8 mouse cellular contexts compared by ENCODE assay signal in the genomic region with DNA sequence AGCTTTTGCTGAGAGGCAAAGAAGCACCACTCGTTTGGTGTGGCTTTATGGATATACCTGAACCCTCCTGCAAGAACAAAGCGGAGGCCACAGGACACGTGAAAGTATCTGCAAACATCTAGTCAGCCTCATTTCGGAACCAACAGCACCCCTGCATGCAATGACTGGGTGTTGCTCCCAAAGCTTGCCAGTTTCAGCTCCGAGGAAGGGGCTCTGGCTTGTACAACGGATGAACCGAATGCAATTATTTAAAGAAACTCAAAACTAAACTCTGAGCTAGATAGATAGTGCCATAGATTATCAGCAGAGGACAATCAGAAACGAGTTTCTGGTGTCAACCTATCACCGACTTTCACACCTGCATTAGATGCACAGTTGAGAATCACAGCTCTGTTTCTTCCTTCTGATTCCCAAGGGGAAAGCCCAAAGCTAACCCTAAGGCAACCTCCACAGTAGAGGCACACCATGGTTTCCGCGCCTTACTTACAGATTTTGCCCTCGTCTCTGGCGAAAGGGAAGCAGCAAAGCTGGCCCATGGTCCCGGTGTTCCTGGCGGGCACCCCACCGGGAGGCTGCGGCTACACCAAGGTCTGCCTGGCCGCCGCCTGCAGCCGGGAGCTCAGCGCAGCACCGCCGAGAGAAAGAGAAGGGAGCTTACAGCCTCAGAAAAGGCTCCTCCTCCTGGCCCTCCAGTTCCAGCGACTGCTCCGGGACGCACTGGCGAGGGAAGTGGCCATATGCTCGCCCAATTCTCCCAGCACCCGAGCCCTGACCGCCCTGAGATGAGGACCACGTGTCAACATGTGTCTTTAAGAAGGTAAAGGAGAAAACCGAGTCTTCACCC.
DNase-seq lines count a peak whose midpoint lies in the region; ATAC-seq and TF ChIP-seq lines count a peak whose summit lies in the region.

No protein-coding gene starts in this region.

- in situ Hi-C loops in ES-E14 (cut with MboI; ENCODE audit: low sequenced_read_pairs in 2 of 2, unreplicated experiment in 2 of 2): no loop called here

- H3K9me3 ChIP-seq in ES-E14 (ENCODE audit: control insufficient read depth, insufficient read depth, low read depth, low read length): no peaks in the 10 kb centered on the region
- no peaks in the 10 kb centered on the region for H3K9me3 ChIP-seq in forebrain, postnatal 0 days (ENCODE audit: low read length)
- no peaks in the 10 kb centered on the region for H3K9me3 ChIP-seq in liver, embryonic 11.5 days (ENCODE audit: control insufficient read depth, low read length)
- H3K9me3 ChIP-seq in midbrain, embryonic 16.5 days (replicated peaks; ENCODE audit: control insufficient read depth, low read length, poor library complexity, severe bottlenecking): no peaks in the 10 kb centered on the region

- H3K27me3 ChIP-seq in forebrain, postnatal 0 days (ENCODE audit: insufficient read depth, low read length): no peaks in the 10 kb centered on the region
- H3K27me3 ChIP-seq in liver, embryonic 11.5 days (replicated peaks; ENCODE audit: control insufficient read depth, insufficient read depth, low read length): no peaks in the 10 kb centered on the region; the same call in 1 of the 2 replicates
- no peaks in the 10 kb centered on the region for H3K27me3 ChIP-seq in midbrain, embryonic 16.5 days (ENCODE audit: control insufficient read depth, insufficient read depth, low read depth, low read length)

- no peaks in the 10 kb centered on the region for H3K36me3 ChIP-seq in ES-E14 (ENCODE audit: control insufficient read depth, insufficient read depth, low read length, poor library complexity, severe bottlenecking)
- no peaks in the 10 kb centered on the region for H3K36me3 ChIP-seq in forebrain, postnatal 0 days (ENCODE audit: insufficient read depth)
- H3K36me3 ChIP-seq in liver, embryonic 11.5 days (ENCODE audit: control insufficient read depth, insufficient read depth, low read length): no peaks in the 10 kb centered on the region
- H3K36me3 ChIP-seq in midbrain, embryonic 16.5 days (ENCODE audit: control insufficient read depth, insufficient read depth, low read length): no peaks in the 10 kb centered on the region

- intact Hi-C loops in heart, postnatal 10 days (cut with DNase I): no loop called here

- peak overlapping the region; percentile 68 for H3K4me2 ChIP-seq in forebrain, postnatal 0 days (ENCODE audit: low read depth)
- peak overlapping the region; percentile 75 for H3K4me2 ChIP-seq in liver, embryonic 11.5 days
- H3K4me2 ChIP-seq in midbrain, embryonic 16.5 days (ENCODE audit: low read length): peak overlapping the region; percentile 79

- peak; percentile 42 for TF ChIP-seq CTCF in forebrain, postnatal 0 days (IDR thresholded peaks at IDR 0.05; ENCODE audit: low read depth)

- 9% methylated on average over 32 of the region's 32 CpGs for WGBS in forebrain, postnatal 0 days
- 13% methylated on average over 32 of the region's 32 CpGs for WGBS in liver, embryonic 11.5 days
- 14% methylated on average over 32 of the region's 32 CpGs for WGBS in midbrain, embryonic 16.5 days

- DNase-seq in ES-E14 (ENCODE audit: low read depth, low spot score): no peak
- peak; percentile 87 for DNase-seq in cerebellum, adult 8-10 months
- DNase-seq in forebrain, postnatal 0 days: peak; percentile 77
- peak; percentile 59 to 60 for DNase-seq in heart, postnatal 10 days
- peak; percentile 69 for DNase-seq in kidney, postnatal 10 days
- DNase-seq in liver, embryonic 11.5 days (ENCODE audit: low spot score): peak; percentile 42
- peak; percentile 18 for DNase-seq in thymus, postnatal 14 days

- ATAC-seq in forebrain, postnatal 0 days: peak; percentile 90
- ATAC-seq in liver, embryonic 11.5 days (replicated peaks; ENCODE audit: low FRiP score): no peak
- peak; percentile 90 for ATAC-seq in midbrain, embryonic 16.5 days

- peak overlapping the region; percentile 45 to 47; a peak in 3 of 4 replicates for H3K4me3 ChIP-seq in ES-E14 (ENCODE audit: insufficient read depth in 1 of 2, low read depth in 1 of 2, low read length in 2 of 2, poor library complexity in 1 of 2, severe bottlenecking in 1 of 2)
- peak overlapping the region; percentile 53 for H3K4me3 ChIP-seq in forebrain, postnatal 0 days (ENCODE audit: low read depth, low read length)
- peak overlapping the region; percentile 41 for H3K4me3 ChIP-seq in liver, embryonic 11.5 days (ENCODE audit: low read depth, low read length)
- H3K4me3 ChIP-seq in midbrain, embryonic 16.5 days (ENCODE audit: low read depth, low read length): peak overlapping the region; percentile 53

- H3K27ac ChIP-seq in ES-E14 (ENCODE audit: insufficient read depth, low read depth, low read length, poor library complexity, severe bottlenecking): no peak overlapping the region
- H3K27ac ChIP-seq in forebrain, postnatal 0 days (ENCODE audit: low read depth, low read length): peak overlapping the region; percentile 86
- no peak overlapping the region for H3K27ac ChIP-seq in liver, embryonic 11.5 days (ENCODE audit: low read depth, low read length)
- H3K27ac ChIP-seq in midbrain, embryonic 16.5 days (ENCODE audit: low read length): peak overlapping the region; percentile 73

- H3K4me1 ChIP-seq in ES-E14 (ENCODE audit: control insufficient read depth in 2 of 2, insufficient read depth in 2 of 2, low read length in 2 of 2, poor library complexity in 1 of 2): peaks cover 7% of the 10 kb centered on the region in 2 experiments; a peak in 3 of 4 replicates
- peaks cover 11% of the 10 kb centered on the region; the same call in 1 of the 2 replicates for H3K4me1 ChIP-seq in forebrain, postnatal 0 days (ENCODE audit: insufficient read depth)
- H3K4me1 ChIP-seq in liver, embryonic 11.5 days (replicated peaks; ENCODE audit: control insufficient read depth, insufficient read depth, low read length): no peaks in the 10 kb centered on the region; the same call in 1 of the 2 replicates
- H3K4me1 ChIP-seq in midbrain, embryonic 16.5 days (ENCODE audit: control insufficient read depth, insufficient read depth, low read length): peaks cover 11% of the 10 kb centered on the region

- H3K9ac ChIP-seq in ES-E14 (ENCODE audit: insufficient read depth, low read depth, low read length, poor library complexity, severe bottlenecking): peak overlapping the region; percentile 36
- H3K9ac ChIP-seq in forebrain, postnatal 0 days: peak overlapping the region; percentile 71
- H3K9ac ChIP-seq in liver, embryonic 11.5 days (ENCODE audit: low read depth, low read length): peak overlapping the region; percentile 53
- peak overlapping the region; percentile 75 for H3K9ac ChIP-seq in midbrain, embryonic 16.5 days (ENCODE audit: low read depth, low read length)

TF ChIP-seq in ES-E14, 5 proteins besides CTCF, POLR2A, EP300 and RAD21:
- TF ChIP-seq CHD2 (IDR thresholded peaks at IDR 0.05; ENCODE audit: low read depth, low read length) (no peak), ZC3H11A (IDR thresholded peaks at IDR 0.05; ENCODE audit: borderline replicate concordance, low read depth, low read length) (no peak), HCFC1 (IDR thresholded peaks at IDR 0.05; ENCODE audit: borderline replicate concordance, insufficient read depth, low read length) (no peak), MAFK (IDR thresholded peaks at IDR 0.05; ENCODE audit: insufficient read depth, low read depth, low read length) (no peak), ZNF384 (IDR thresholded peaks at IDR 0.05; ENCODE audit: low read depth, low read length) (no peak)
TF ChIP-seq in ES-E14: peak in this region for 0.

Comparison
In these comparisons a context has a peak if more than half of its experiments do, and no peak if none do; other contexts are left out.
1. H3K27ac ChIP-seq: peak in forebrain, postnatal 0 days (single experiment) and midbrain, embryonic 16.5 days (single experiment); none in ES-E14 (single experiment) and liver, embryonic 11.5 days (single experiment).
2. Peak in every context shown above with its lines, with median percentiles within 50 percentile points of each other: H3K4me3 ChIP-seq, H3K9ac ChIP-seq and H3K4me2 ChIP-seq.